Mouse (Mus musculus): ENCODE measurements at regions not wholly inside any gene's neighbourhood (a gene's known extent, or its start where the extent isn't known, plus 50 kb on each side); places are given as distances from the start of the nearest gene placed in this dataset.

GRCm38 (mm10) chr3:149305011-149305413 lies 314.7 kb upstream of the Adgrl2 start:
- H3K27me3 ChIP-seq (ENCODE audit: control insufficient read depth, insufficient read depth, low read length): no peaks in the 10 kb centered on the region
- 0 out of 2 replicates have a peak, but pooled peaks cover 3% of the 10 kb centered on the region for H3K4me1 ChIP-seq (ENCODE audit: control insufficient read depth, insufficient read depth, insufficient read length, low read length)
- no peaks in the 10 kb centered on the region for H3K36me3 ChIP-seq (ENCODE audit: control insufficient read depth, insufficient read depth, low read length)
- H3K4me3 ChIP-seq (ENCODE audit: low read depth, low read length): no peak overlapping the region
- 11% methylated on average over 6 of the region's 6 CpGs for WGBS
- TF ChIP-seq POLR2A (IDR thresholded peaks at IDR 0.05; ENCODE audit: low read depth, low read length) (no peak), CTCF (IDR thresholded peaks at IDR 0.05; ENCODE audit: extremely low read depth, insufficient read length, insufficient replicate concordance, low read depth, low read length) (no peak)
- no peak overlapping the region for H3K27ac ChIP-seq (ENCODE audit: insufficient read depth, low read depth, low read length)

- no peak for TF ChIP-seq CTCF (IDR thresholded peaks at IDR 0.05; ENCODE audit: extremely low read depth, insufficient read length, insufficient replicate concordance, low read depth, low read length)
- TF ChIP-seq POLR2A (IDR thresholded peaks at IDR 0.05; ENCODE audit: low read depth, low read length): no peak
- Histone ChIP-seq H3K4me1 (ENCODE audit: control insufficient read depth, insufficient read depth, insufficient read length, low read length) (0 out of 2 replicates have a peak, but pooled peaks cover 3% of the 10 kb centered on the region), H3K36me3 (ENCODE audit: control insufficient read depth, insufficient read depth, low read length) (no peaks in the 10 kb centered on the region), H3K4me3 (ENCODE audit: low read depth, low read length) (no peak overlapping the region), H3K27me3 (ENCODE audit: control insufficient read depth, insufficient read depth, low read length) (no peaks in the 10 kb centered on the region), H3K27ac (ENCODE audit: insufficient read depth, low read depth, low read length) (no peak overlapping the region)
- 90% methylated on average over 5 of the region's 5 CpGs for WGBS
Measured at GRCm38 (mm10) chr3:149303418-149303817, 313.1 kb upstream of the Adgrl2 start.

- H3K4me1 ChIP-seq (ENCODE audit: control insufficient read depth, insufficient read depth, insufficient read length, low read length): no peaks in the 10 kb centered on the region
- TF ChIP-seq CTCF (IDR thresholded peaks at IDR 0.05; ENCODE audit: extremely low read depth, insufficient read length, insufficient replicate concordance, low read depth, low read length) (no peak), POLR2A (IDR thresholded peaks at IDR 0.05; ENCODE audit: low read depth, low read length) (no peak)
- no peaks in the 10 kb centered on the region; the same call in 1 of the 2 replicates for H3K27me3 ChIP-seq (ENCODE audit: control insufficient read depth, insufficient read depth, low read length)
- no peak overlapping the region for H3K27ac ChIP-seq (ENCODE audit: insufficient read depth, low read depth, low read length)
- no peaks in the 10 kb centered on the region for H3K36me3 ChIP-seq (ENCODE audit: control insufficient read depth, insufficient read depth, low read length)
- WGBS: 79% methylated on average over 4 of the region's 4 CpGs
- H3K4me3 ChIP-seq (ENCODE audit: low read depth, low read length): no peak overlapping the region
Measured at GRCm38 (mm10) chr3:149300002-149300401, 309.6 kb upstream of the Adgrl2 start.

GRCm38 (mm10) chr3:149296419-149296962 lies 306.1 kb upstream of the Adgrl2 start:
- no peaks in the 10 kb centered on the region for H3K4me1 ChIP-seq (ENCODE audit: control insufficient read depth, insufficient read depth, insufficient read length, low read length)
- H3K4me3 ChIP-seq (ENCODE audit: low read depth, low read length): no peak overlapping the region
- H3K27ac ChIP-seq (ENCODE audit: insufficient read depth, low read depth, low read length): no peak overlapping the region
- H3K36me3 ChIP-seq (ENCODE audit: control insufficient read depth, insufficient read depth, low read length): no peaks in the 10 kb centered on the region
- WGBS: 81% methylated on average over 10 of the region's 10 CpGs
- TF ChIP-seq POLR2A (IDR thresholded peaks at IDR 0.05; ENCODE audit: low read depth, low read length): no peak
- no peak for TF ChIP-seq CTCF (IDR thresholded peaks at IDR 0.05; ENCODE audit: extremely low read depth, insufficient read length, insufficient replicate concordance, low read depth, low read length)
- H3K27me3 ChIP-seq (ENCODE audit: control insufficient read depth, insufficient read depth, low read length): no peaks in the 10 kb centered on the region; the same call in 1 of the 2 replicates

GRCm38 (mm10) chr3:149295942-149296341 lies 305.6 kb upstream of the Adgrl2 start:
- TF ChIP-seq CTCF (IDR thresholded peaks at IDR 0.05; ENCODE audit: extremely low read depth, insufficient read length, insufficient replicate concordance, low read depth, low read length) (no peak), POLR2A (IDR thresholded peaks at IDR 0.05; ENCODE audit: low read depth, low read length) (no peak)
- WGBS: 63% methylated on average over 7 of the region's 7 CpGs
- no peak overlapping the region for H3K4me3 ChIP-seq (ENCODE audit: low read depth, low read length)

GRCm38 (mm10) chr3:149295257-149295831 lies 305.0 kb upstream of the Adgrl2 start:
- Histone ChIP-seq H3K4me3 (ENCODE audit: low read depth, low read length) (no peak overlapping the region), H3K27ac (ENCODE audit: insufficient read depth, low read depth, low read length) (no peak overlapping the region), H3K36me3 (ENCODE audit: control insufficient read depth, insufficient read depth, low read length) (no peaks in the 10 kb centered on the region), H3K4me1 (ENCODE audit: control insufficient read depth, insufficient read depth, insufficient read length, low read length) (no peaks in the 10 kb centered on the region), H3K27me3 (ENCODE audit: control insufficient read depth, insufficient read depth, low read length) (no peaks in the 10 kb centered on the region; the same call in 1 of the 2 replicates)
- WGBS: 89% methylated on average over 10 of the region's 10 CpGs
- TF ChIP-seq CTCF (IDR thresholded peaks at IDR 0.05; ENCODE audit: extremely low read depth, insufficient read length, insufficient replicate concordance, low read depth, low read length) (no peak), POLR2A (IDR thresholded peaks at IDR 0.05; ENCODE audit: low read depth, low read length) (no peak)

More at GRCm38 (mm10) chr3:149295942-149296341, 305.6 kb upstream of the Adgrl2 start:
- no peaks in the 10 kb centered on the region for H3K36me3 ChIP-seq (ENCODE audit: control insufficient read depth, insufficient read depth, low read length)
- no peak overlapping the region for H3K27ac ChIP-seq (ENCODE audit: insufficient read depth, low read depth, low read length)
- no peaks in the 10 kb centered on the region for H3K4me1 ChIP-seq (ENCODE audit: control insufficient read depth, insufficient read depth, insufficient read length, low read length)
- H3K27me3 ChIP-seq (ENCODE audit: control insufficient read depth, insufficient read depth, low read length): no peaks in the 10 kb centered on the region; the same call in 1 of the 2 replicates

GRCm38 (mm10) chr3:149294445-149294844 lies 304.1 kb upstream of the Adgrl2 start:
- whole genome bisulfite sequencing: 58% methylated on average over 4 of the region's 4 CpGs
- no peak for TF ChIP-seq CTCF (IDR thresholded peaks at IDR 0.05; ENCODE audit: extremely low read depth, insufficient read length, insufficient replicate concordance, low read depth, low read length)
- no peak for TF ChIP-seq POLR2A (IDR thresholded peaks at IDR 0.05; ENCODE audit: low read depth, low read length)
- H3K27me3 ChIP-seq (ENCODE audit: control insufficient read depth, insufficient read depth, low read length): no peaks in the 10 kb centered on the region; the same call in 1 of the 2 replicates
- no peak overlapping the region for H3K27ac ChIP-seq (ENCODE audit: insufficient read depth, low read depth, low read length)
- H3K4me1 ChIP-seq (ENCODE audit: control insufficient read depth, insufficient read depth, insufficient read length, low read length): no peaks in the 10 kb centered on the region
- H3K4me3 ChIP-seq (ENCODE audit: low read depth, low read length): no peak overlapping the region
- H3K36me3 ChIP-seq (ENCODE audit: control insufficient read depth, insufficient read depth, low read length): no peaks in the 10 kb centered on the region
